Mouse (Mus musculus): ENCODE data around the gene Serpinb6e.

Gene Serpinb6e

GRCm38 (mm10) chr13:33843308-33843707, at the start of gene Serpinb6e:
Gene Serpinb6e, minus strand, starts transcription at chr13:33843408.
- no peak for DNase-seq (ENCODE audit: low spot score in 2 of 2)

DNA sequence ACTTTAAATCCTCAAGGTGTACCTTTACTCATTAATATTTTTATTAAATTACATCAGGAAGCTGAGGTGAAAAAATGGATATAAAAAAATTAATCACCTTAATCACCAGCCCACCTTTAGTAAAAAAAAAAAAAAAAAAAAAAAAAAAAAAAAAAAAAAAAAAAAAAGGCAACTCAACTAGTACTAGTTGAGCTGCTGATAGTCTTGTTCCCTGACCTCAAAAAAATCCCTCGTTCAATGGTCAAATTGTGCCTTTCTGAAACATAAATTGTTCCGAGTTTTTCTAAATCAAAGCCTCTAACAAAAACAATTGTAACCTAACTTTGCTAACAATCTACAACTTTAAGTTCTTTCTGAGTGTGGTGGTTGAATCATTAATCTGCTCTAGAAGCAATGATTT, 12.5 kb downstream of the Serpinb6e start:
- no peak for DNase-seq (ENCODE audit: low spot score in 2 of 2)

- DNase-seq (ENCODE audit: low spot score in 2 of 2), result no peak
These were observed 19.8 kb downstream of the Serpinb6e start for GRCm38 (mm10) chr13:33823421-33823820.

DNA sequence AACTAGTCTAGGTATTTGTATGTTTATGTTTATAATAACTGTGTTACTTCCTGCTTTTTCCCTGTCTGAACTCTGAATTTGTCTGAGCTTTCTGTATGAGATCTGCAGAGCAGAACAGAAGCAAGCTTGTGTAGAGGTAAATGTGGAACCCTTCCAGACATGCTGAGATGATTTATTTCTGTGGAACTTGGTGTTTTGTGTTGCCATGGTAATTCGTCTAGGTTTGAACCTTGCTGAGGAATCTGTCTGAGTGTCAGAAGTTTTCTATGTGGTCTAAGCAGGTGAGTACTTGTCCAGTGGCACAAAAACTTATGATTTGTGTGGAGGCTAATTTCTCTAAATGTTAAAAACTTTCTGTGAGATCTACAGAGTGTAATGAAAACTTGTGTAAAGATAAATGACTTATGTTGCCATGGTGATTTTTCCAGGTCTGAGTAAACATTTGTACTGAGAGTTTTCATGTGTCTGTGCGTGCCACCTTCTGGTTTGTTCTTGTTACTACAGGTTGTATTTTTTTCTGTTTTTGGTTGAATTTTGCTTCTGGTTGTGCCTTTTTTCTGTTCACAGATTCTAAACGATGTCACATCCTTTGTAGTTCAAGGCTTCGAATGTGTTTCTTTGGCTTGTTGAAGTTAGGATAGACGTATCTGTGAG, 21.6 kb downstream of the Serpinb6e start:
- no peak for DNase-seq (ENCODE audit: low spot score in 2 of 2)

Data from spleen, postnatal 10 days (tissue).